Mouse (Mus musculus) hindbrain, embryonic 14.5 days (tissue): Measurements from ENCODE around the gene Opn4. TPM values are rescaled to one million over a fixed set of nuclear protein-coding genes. Genes with fewer than 3 reads are reported as not detected.

Source experiments
- ATAC-seq: fragments of 200-750 bp; cut with Nextera tagmentation; 2 replicates; pipeline ENCODE4 v1.8.0; 2017; ENCODE audit warnings: moderate number of reproducible peaks, mild to moderate bottlenecking, moderate TSS enrichment, moderate library complexity; ENCODE audit not compliant: low FRiP score
- DNase-seq: peaks from one replicate; pipeline ENCODE4 v3.0.0-alpha.2; 2015; ENCODE audit warnings: low spot score
- H3K27ac ChIP-seq: fragments of 300-500 bp; sonication (generic); 2 replicates; pipeline ENCODE4 v1.5.1; 2014; ENCODE audit warnings: mild to moderate bottlenecking, moderate library complexity
- H3K27me3 ChIP-seq: fragments of 300-500 bp; sonication (generic); 2 replicates; pipeline ENCODE4 v1.6.1; 2014; ENCODE audit warnings: mild to moderate bottlenecking, low read length, mixed read lengths; ENCODE audit not compliant: control insufficient read depth, insufficient read depth
- H3K36me3 ChIP-seq: fragments of 300-500 bp; sonication (generic); replicated peaks from 2 replicates; pipeline ENCODE4 v1.6.1; 2014; ENCODE audit not compliant: control insufficient read depth, insufficient read depth
- H3K4me1 ChIP-seq: fragments of 300-500 bp; sonication (generic); replicated peaks from 2 replicates; pipeline ENCODE4 v1.6.1; 2014; ENCODE audit warnings: antibody characterized with exemption, low read length, mixed read lengths; ENCODE audit not compliant: control insufficient read depth, insufficient read depth
- H3K4me2 ChIP-seq: fragments of 300-500 bp; sonication (generic); replicated peaks from 2 replicates; pipeline ENCODE4 v1.6.1; 2014; ENCODE audit warnings: mild to moderate bottlenecking, moderate library complexity
- H3K4me3 ChIP-seq: fragments of 300-500 bp; sonication (generic); replicated peaks from 2 replicates; pipeline ENCODE4 v1.5.1; 2014; ENCODE audit warnings: mild to moderate bottlenecking, low read length
- H3K9ac ChIP-seq: fragments of 300-500 bp; sonication (generic); 2 replicates; pipeline ENCODE4 v1.6.1; 2014
- H3K9me3 ChIP-seq: fragments of 300-500 bp; sonication (generic); 2 replicates; pipeline ENCODE4 v1.6.1; 2016; ENCODE audit warnings: low read length; ENCODE audit not compliant: control insufficient read depth
- WGBS: fragments of 180-500 bp; shearing (Covaris S2); extraction: QIAGEN DNeasy Blood & Tissue Kit; methylation state at CpG from one replicate; pipeline ENCODE4 v1.1.7; 2014; 5-methylcytosine and 5-hydroxymethylcytosine counted together
- polyA plus RNA-seq: library from polyadenylated mRNA; unstranded; fragments of >200 nt; fragmentation: Nextera tagmentation; extraction: Ambion mirVana; gene quantifications from 2 replicates; pipeline ENCODE4 v1.2.1, GENCODE M21; 2014

Opn4 gene
- polyA plus RNA-seq, 1 experiment from 2014 or later: not detected

DNA sequence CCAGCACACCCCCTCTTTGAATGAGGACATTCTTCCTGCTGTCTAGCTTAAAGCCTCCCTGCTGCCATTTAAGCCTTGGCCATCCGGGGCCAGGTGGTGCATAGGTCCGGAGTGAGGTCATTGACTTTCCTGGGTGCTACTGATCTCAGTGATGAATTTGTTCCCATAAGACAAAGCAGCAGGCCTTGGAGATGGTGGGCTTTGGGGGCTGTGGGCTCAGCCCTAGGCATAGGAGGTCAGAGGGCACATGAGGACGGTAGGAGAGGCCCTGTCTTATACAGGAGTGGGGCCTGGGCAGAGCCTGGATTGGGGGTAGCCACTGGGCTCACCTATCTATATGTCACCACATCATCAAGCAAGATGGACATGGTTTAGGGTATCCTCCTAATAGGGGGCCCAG, 13.1 kb downstream of the Opn4 start:
- Histone ChIP-seq H3K4me2 (no peak overlapping the region), H3K9me3 (no peaks in the 10 kb centered on the region), H3K27ac (no peak overlapping the region), H3K4me1 (no peaks in the 10 kb centered on the region), H3K36me3 (no peaks in the 10 kb centered on the region), H3K9ac (no peak overlapping the region), H3K27me3 (no peaks in the 10 kb centered on the region), H3K4me3 (no peak overlapping the region)
- ATAC-seq (no peak), DNase-seq (no peak)
- WGBS: 90% methylated on average over 3 of the region's 3 CpGs

DNA sequence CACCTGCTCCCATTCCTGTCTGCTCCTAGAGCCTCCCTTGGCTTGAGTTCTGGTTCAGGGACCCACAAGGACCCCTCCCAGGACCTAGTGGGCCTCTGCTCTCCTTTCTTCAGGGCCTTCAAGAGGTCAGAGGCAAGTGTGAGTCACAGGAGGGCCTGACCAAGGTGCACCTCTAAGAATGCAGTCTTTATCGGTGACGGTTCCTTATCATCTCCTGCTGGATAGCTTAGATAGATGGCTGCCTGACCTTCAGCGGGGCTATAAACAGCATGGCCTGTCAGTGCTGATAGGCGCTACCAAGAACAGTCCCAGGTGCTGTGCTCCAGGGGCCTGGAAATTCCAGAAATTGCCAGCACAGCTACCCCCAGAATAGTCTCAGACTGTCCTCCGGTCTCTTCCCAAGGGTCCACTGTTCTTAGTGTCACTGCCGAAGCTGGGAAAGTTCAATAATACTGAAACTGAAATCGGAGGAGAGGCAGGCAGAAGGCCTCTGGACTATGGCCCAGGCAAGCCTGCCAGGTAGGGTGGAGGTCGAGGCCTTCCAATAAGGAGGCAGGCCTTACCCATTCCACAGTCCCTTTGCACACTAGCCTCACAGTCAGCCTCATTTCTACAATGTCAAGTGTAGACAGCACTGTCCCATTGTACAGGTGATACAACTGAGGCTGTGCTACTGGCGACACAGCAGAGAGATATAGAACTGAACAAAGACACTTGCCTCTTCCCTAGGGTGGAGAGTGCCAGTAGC, 14.4 kb downstream of the Opn4 start:
- no peaks in the 10 kb centered on the region for H3K36me3 ChIP-seq
- no peak overlapping the region for H3K4me3 ChIP-seq
- WGBS: 90% methylated on average over 9 of the region's 9 CpGs
- ATAC-seq: no peak
- no peak for DNase-seq
- H3K4me1 ChIP-seq: no peaks in the 10 kb centered on the region
- H3K4me2 ChIP-seq: no peak overlapping the region
- H3K27me3 ChIP-seq: no peaks in the 10 kb centered on the region
- H3K27ac ChIP-seq: no peak overlapping the region
- no peak overlapping the region for H3K9ac ChIP-seq
- H3K9me3 ChIP-seq: no peaks in the 10 kb centered on the region

DNA sequence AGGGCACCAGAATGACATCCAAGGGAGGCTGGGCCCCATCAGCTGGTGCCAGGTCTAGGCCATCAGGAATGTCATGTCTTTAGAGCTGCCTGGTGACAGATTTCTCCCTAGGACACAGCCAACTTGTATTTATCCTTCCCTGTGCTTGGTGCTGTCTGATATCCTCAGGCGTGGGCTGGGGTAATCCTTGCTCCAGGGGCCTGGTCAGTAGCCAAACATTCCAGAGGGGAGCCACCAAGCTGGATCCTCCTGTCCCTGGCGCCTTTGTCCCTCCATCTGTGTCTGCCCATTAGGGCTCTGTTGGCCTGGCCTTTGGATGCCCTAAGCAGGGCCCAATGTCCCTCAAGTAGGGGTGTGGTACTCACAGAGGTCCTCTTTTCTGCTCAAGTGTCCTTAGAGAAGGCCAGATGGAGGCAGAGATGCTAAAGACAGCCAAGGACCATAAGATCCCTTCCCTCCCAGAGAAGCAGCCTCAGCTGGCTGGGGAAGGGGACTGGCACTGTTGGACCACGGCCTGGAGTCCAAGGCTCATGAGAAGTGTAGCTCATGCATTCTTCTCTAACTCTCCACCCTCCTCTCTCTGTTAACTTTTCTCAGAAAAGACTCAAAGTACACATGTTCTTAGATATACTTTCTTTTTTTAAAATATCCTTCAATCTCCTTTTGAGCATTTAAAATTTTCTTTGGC, 17.1 kb downstream of the Opn4 start:
- Histone ChIP-seq H3K36me3 (no peaks in the 10 kb centered on the region), H3K4me1 (no peaks in the 10 kb centered on the region), H3K27ac (no peak overlapping the region), H3K4me2 (no peak overlapping the region), H3K9ac (no peak overlapping the region), H3K9me3 (no peaks in the 10 kb centered on the region), H3K4me3 (no peak overlapping the region), H3K27me3 (no peaks in the 10 kb centered on the region)
- ATAC-seq: no peak
- 80% methylated on average over 3 of the region's 3 CpGs for WGBS
- DNase-seq: no peak

DNA sequence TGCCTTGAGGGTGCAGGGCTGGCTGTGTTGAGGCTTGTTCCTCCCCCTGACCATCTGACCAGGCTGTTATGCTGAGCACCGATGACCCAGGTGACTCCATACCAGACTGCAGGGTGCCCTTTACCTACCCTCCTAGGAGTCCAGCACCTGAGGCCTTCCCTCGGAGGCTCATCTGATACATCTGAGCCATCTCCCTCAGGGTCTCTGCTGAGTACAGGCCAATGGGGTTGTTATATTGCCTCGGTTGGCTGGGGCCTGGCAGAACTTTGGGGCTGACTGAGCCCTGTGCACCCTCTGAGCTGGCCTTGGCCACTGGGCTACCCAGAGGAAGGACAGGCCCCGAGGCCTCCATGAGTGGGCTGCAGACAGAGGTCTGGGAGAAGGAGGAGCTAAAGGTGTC, 23.1 kb downstream of the Opn4 start:
- Histone ChIP-seq H3K27ac (no peak overlapping the region), H3K27me3 (no peaks in the 10 kb centered on the region), H3K4me2 (no peak overlapping the region), H3K36me3 (no peaks in the 10 kb centered on the region), H3K9ac (no peak overlapping the region), H3K4me3 (no peak overlapping the region), H3K9me3 (no peaks in the 10 kb centered on the region), H3K4me1 (no peaks in the 10 kb centered on the region)
- 83% methylated on average over 4 of the region's 4 CpGs for whole genome bisulfite sequencing
- ATAC-seq: no peak
- no peak for DNase-seq

DNA sequence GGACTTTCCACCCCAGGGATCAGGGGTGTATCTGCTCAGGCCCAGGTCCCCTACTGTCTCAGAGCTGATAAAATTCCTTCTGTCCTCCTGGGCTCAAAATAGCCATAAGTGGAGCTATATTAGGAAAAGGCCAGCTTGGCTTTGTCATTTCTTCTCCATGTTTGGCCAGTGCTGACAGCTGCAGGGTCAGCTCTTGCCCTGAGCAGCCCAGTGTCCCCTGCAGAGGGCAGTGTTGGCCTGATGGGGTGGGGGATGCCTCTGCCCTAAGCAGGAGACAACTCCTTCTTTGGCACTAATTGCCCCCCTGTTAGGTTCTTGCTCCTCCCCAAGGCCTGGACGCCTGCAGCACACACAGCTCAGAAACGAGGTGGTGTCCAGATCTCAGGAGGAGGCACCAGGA, 25.9 kb downstream of the Opn4 start:
- Histone ChIP-seq H3K4me2 (no peak overlapping the region), H3K4me3 (no peak overlapping the region), H3K4me1 (no peaks in the 10 kb centered on the region), H3K9me3 (no peaks in the 10 kb centered on the region), H3K27ac (no peak overlapping the region), H3K27me3 (no peaks in the 10 kb centered on the region), H3K9ac (no peak overlapping the region), H3K36me3 (no peaks in the 10 kb centered on the region)
- 83% methylated on average over 2 of the region's 2 CpGs for WGBS
- ATAC-seq: no peak
- no peak for DNase-seq

DNA sequence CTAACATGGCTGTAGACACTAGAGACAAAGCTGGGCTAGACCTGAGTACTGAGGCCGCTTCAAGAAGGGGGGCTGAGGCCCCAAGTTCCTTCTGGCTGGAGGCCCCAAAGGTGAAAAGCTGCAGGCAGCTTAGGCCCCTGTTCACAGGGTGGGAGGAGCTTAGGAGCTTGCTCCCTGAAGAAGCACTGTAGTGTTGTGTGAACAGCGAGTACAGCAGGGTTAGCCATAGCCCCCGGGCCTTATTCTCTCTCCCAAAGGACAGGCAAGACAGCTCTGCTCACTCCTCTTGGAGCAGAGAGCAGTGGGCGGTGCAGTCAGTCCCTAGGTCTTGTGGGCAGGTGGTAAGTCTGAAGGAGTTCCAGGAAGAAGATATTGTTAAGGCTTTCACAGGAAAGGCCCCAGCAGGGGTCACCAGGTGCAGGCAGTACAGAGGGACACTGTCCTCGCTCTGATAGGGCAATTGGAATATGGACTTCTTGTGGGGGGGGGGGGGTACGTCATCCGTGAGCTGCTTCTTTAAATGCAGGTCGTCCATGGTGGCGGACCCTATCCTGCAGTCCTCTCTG, 26.5 kb downstream of the Opn4 start:
- no peaks in the 10 kb centered on the region for H3K4me1 ChIP-seq
- 72% methylated on average over 9 of the region's 9 CpGs for WGBS
- ATAC-seq (no peak), DNase-seq (no peak)
- H3K4me2 ChIP-seq: no peak overlapping the region
- no peaks in the 10 kb centered on the region for H3K36me3 ChIP-seq
- H3K9me3 ChIP-seq: no peaks in the 10 kb centered on the region
- no peaks in the 10 kb centered on the region for H3K27me3 ChIP-seq
- H3K4me3 ChIP-seq: no peak overlapping the region
- no peak overlapping the region for H3K9ac ChIP-seq
- H3K27ac ChIP-seq: no peak overlapping the region

DNA sequence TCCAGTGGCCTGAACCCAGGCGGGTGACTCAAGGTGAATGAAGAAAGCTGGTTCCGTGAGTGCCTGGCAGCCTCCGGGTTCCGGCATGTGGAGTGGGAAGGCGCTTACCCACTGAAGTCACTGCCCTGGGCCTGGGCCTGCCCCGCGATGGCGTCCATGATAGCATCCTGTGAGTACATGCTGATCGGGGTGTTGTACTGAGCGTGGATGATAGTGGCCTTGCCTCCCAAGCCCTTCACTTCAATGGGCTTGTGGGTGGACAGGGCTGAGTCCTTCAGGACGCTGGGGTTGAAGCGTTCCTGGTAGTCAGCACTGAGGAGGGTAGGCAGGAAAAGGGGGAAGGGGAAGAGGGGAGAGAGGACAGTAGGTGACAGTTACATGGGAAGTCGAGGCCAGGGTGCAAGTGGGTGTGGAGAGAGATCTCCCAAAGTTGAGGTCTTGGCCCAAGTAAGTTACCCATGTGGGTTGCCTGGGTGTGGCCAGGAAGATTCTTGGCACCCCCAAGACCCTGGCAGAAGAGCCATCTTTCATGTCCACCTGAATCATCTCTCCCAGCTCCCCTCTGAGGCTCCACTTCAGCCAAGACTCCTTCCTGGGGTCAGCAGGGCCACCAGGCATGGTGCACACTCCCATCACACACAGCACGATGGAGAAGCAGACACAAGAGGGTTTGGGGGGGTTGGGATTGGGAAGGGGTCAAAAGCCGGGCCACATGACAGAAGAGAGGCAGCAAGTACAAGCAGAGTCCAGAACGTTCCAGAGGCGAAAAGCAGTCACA, 28.1 kb downstream of the Opn4 start:
- no peak overlapping the region for H3K4me2 ChIP-seq
- no peak overlapping the region for H3K27ac ChIP-seq
- H3K9ac ChIP-seq: no peak overlapping the region
- no peaks in the 10 kb centered on the region for H3K4me1 ChIP-seq
- DNase-seq (no peak), ATAC-seq (no peak)
- no peak overlapping the region for H3K4me3 ChIP-seq
- WGBS: 90% methylated on average over 17 of the region's 17 CpGs
- no peaks in the 10 kb centered on the region for H3K36me3 ChIP-seq
- H3K27me3 ChIP-seq: no peaks in the 10 kb centered on the region
- H3K9me3 ChIP-seq: no peaks in the 10 kb centered on the region

DNA sequence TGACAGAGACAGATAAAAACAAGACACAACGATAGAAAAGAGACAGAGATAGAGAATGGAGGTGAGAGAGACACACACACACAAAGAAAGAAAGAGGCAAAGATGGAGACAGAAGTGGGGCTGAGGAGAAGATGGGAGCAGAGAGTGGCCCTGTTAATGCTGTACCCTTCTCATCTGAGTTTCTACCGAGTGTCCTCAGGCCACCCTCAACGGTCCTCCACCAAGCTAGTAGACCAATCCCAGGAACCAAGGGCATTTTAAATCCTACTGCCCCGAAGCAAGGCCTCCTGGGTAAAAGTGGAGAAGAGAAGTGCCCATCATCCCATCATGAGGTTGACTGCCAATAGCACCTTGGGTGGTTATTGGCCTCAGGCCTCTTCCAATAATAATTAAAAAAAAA, 29.0 kb downstream of the Opn4 start:
- ATAC-seq (no peak), DNase-seq (no peak)
- Histone ChIP-seq H3K4me2 (no peak overlapping the region), H3K4me3 (no peak overlapping the region), H3K36me3 (no peaks in the 10 kb centered on the region), H3K27ac (no peak overlapping the region), H3K9ac (no peak overlapping the region), H3K27me3 (no peaks in the 10 kb centered on the region), H3K9me3 (no peaks in the 10 kb centered on the region), H3K4me1 (no peaks in the 10 kb centered on the region)
- 84% methylated on average over 4 of the region's 4 CpGs for WGBS

DNA sequence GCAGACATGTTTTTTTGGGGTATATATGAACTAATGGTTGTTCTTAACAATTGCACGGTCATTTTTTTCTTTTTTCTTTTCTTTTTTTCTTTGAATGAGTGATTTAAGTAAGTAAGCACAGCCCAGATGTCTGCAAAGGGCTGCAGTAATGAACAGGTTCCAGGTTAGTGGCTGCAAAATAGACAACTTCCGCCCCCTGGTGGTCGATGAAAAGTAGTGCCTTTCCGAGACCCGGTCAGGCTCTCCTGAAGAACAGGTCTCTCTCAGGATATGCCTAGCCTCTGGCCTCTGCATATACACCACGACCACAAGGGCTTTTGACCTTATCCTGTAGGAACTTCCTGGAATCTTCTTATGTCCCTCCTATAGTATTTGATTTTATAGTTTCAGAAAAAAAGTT, 29.6 kb downstream of the Opn4 start:
- DNase-seq (peak; percentile 89), ATAC-seq (peak; percentile 76; the same call in 1 of the 2 replicates)
- 3% methylated on average over 6 of the region's 6 CpGs for WGBS
- Histone ChIP-seq H3K36me3 (no peaks in the 10 kb centered on the region), H3K9ac (peak overlapping the region; percentile 57; the same call in 1 of the 2 replicates), H3K4me3 (peak overlapping the region; percentile 28), H3K27ac (no peak overlapping the region), H3K4me2 (peak overlapping the region; percentile 62), H3K4me1 (no peaks in the 10 kb centered on the region), H3K9me3 (no peaks in the 10 kb centered on the region), H3K27me3 (no peaks in the 10 kb centered on the region)
